Mouse (Mus musculus) kidney, adult 9 months (tissue): ENCODE measurements around the gene Auh.

Experiments used
- DNase-seq: peaks from one replicate; pipeline ENCODE4 v3.0.0; 2022

The Auh gene

GRCm38 (mm10) chr13:52832481-52833170 lies 96.9 kb downstream of the Auh start:
- peak; percentile 66 for DNase-seq

GRCm38 (mm10) chr13:52831037-52831757 lies 98.3 kb downstream of the Auh start:
- DNase-seq: no peak

- DNase-seq: no peak
These were observed 100.4 kb downstream of the Auh start for GRCm38 (mm10) chr13:52828946-52829523.

- DNase-seq: no peak
These were observed 101.3 kb downstream of the Auh start for GRCm38 (mm10) chr13:52828217-52828616.

GRCm38 (mm10) chr13:52826666-52827065 lies 102.8 kb downstream of the Auh start:
- no peak for DNase-seq

GRCm38 (mm10) chr13:52824754-52825153 lies 104.7 kb downstream of the Auh start:
- DNase-seq: no peak

- peak; percentile 83 for DNase-seq
These were observed 107.0 kb downstream of the Auh start for GRCm38 (mm10) chr13:52822165-52823149.

GRCm38 (mm10) chr13:52821571-52821970 lies 107.9 kb downstream of the Auh start:
- peak; percentile 76 for DNase-seq

- no peak for DNase-seq
These were observed 109.6 kb downstream of the Auh start for GRCm38 (mm10) chr13:52819901-52820300.

- peak; percentile 41 for DNase-seq
These were observed 110.7 kb downstream of the Auh start for GRCm38 (mm10) chr13:52818760-52819159.

- DNase-seq: peak; percentile 24
These were observed 111.4 kb downstream of the Auh start for GRCm38 (mm10) chr13:52817991-52818491.

GRCm38 (mm10) chr13:52813750-52814149 lies 115.7 kb downstream of the Auh start:
- DNase-seq: no peak

GRCm38 (mm10) chr13:52812549-52813515 lies 116.6 kb downstream of the Auh start:
- no peak for DNase-seq

- DNase-seq: no peak
These were observed 121.8 kb downstream of the Auh start for GRCm38 (mm10) chr13:52807722-52808121.

- DNase-seq: no peak
These were observed 123.5 kb downstream of the Auh start for GRCm38 (mm10) chr13:52806029-52806428.

- no peak for DNase-seq
These were observed 123.9 kb downstream of the Auh start for GRCm38 (mm10) chr13:52805581-52805980.

- no peak for DNase-seq
These were observed 127.0 kb downstream of the Auh start for GRCm38 (mm10) chr13:52802482-52802881.

GRCm38 (mm10) chr13:52800687-52801341 lies 128.7 kb downstream of the Auh start:
- DNase-seq: no peak

- DNase-seq: no peak
These were observed 129.4 kb downstream of the Auh start for GRCm38 (mm10) chr13:52800091-52800490.

- DNase-seq: no peak
These were observed 135.2 kb downstream of the Auh start for GRCm38 (mm10) chr13:52794232-52794631.
